Mouse (Mus musculus): Measurements from ENCODE around the gene Rab1b.

- TF ChIP-seq CTCF (IDR thresholded peaks at IDR 0.05) = no peak
- TF ChIP-seq EP300 (IDR thresholded peaks at IDR 0.05) = no peak
Measured at GRCm38 (mm10) chr19:5052853-5053252, 54.0 kb downstream of the Rab1b start.

Measured in lung, postnatal 0 days (tissue).